Mouse (Mus musculus) heart, postnatal 14 days (tissue): ENCODE data around the gene Ddt. TPM values are rescaled to one million over a fixed set of nuclear protein-coding genes. Genes with fewer than 3 reads are reported as not detected.

Experiments
- DNase-seq, 2 experiments: peaks; one replicate each; pipeline ENCODE4 v3.0.0; 2021 to 2022
- intact Hi-C: fragments of 180-260 bp; cut with DNase I; formaldehyde crosslinking; loops from one replicate; pipeline ENCODE4 v1.15.1; 2025
- long read RNA-seq, 2 experiments: library from polyadenylated mRNA; stranded (forward); transcript quantifications; one replicate each; pipeline ENCODE4 v2.0.0; 2021
- total RNA-seq, 2 experiments: library from RNA; stranded (reverse); gene quantifications; 2 replicates each; pipeline ENCODE4 v1.2.3; 2021

Gene Ddt
- total RNA-seq = 10 to 100 TPM; 44.8 to 61.1 TPM
- long read RNA-seq, experiment 1, transcript Ddt-201 (3 exons, 649 nt) = major isoform, 20 of 20 reads
- long read RNA-seq, experiment 1, partial matches to known transcripts = 0 of 20 reads
- long read RNA-seq, experiment 1, other reads (novel, unspliced or antisense) = 0 of 20 reads
- long read RNA-seq, experiment 2, transcript Ddt-201 (3 exons, 649 nt) = major isoform, 16 of 19 reads
- long read RNA-seq, experiment 2, partial matches to known transcripts = 0 of 19 reads
- long read RNA-seq, experiment 2, other reads (novel, unspliced or antisense) = 2 of 19 reads

- intact Hi-C loops = loop anchor here (5.0 kb wide), 1 partner anchor 59 kb away; no protein-coding TSS in a partner anchor
- peak; percentile 82 to 83 for DNase-seq
Measured at GRCm38 (mm10) chr10:75772795-75773664, at the start of gene Ddt. Ddt (minus strand) TSS chr10:75773414.

DNA sequence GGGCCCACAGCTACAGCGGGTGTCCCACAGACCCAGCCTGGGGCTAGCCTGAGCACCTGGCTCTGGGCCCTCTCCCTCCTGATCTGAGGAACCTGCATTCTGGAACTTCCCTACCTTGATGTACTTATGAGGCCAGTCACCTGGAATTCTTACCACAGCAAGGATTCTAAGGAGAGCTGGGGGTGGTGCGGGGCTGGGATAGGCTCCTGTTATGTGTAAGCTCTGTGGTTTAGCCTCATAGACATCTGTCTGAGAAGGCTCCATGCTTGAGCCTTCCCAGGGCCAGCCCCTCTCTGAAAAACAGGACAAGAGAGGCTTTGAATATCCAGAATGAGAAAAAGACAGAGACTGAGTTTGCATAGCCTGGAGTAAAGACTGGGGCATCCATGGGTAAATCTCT is 49.2 kb upstream of the Ddt start, which contains the start of gene Gstt4:
Gene Gstt4, minus strand, starts transcription at position 101 of the 400 bp plus-strand sequence.
- intact Hi-C loops = no loop called here
- DNase-seq = no peak

GRCm38 (mm10) chr10:75819882-75820281 is 46.7 kb upstream of the Ddt start:
- no peak for DNase-seq
- intact Hi-C loops = no loop called here

GRCm38 (mm10) chr10:75818641-75819040 is 45.4 kb upstream of the Ddt start:
- intact Hi-C loops = no loop called here
- no peak for DNase-seq

DNA sequence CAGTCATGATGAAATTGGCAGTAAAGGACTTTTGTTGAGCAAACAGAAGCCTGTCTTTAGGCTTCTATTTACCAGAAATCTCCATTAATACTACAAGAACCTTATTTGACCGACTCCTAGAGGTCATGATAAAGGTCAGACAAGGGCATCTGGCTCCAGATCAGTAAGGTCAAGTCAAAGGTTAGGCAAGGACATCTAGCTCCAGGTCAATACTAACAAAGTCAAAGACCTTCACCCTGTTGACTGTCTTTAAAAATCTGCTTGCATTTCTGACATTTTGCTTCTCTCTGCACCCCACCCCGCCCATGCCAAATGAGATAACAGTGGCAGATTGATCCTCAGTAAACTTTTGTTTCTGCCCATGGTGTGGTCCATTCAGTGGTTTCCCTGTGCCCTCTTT is 31.0 kb upstream of the Ddt start:
- no peak for DNase-seq
- intact Hi-C loops = no loop called here

DNA sequence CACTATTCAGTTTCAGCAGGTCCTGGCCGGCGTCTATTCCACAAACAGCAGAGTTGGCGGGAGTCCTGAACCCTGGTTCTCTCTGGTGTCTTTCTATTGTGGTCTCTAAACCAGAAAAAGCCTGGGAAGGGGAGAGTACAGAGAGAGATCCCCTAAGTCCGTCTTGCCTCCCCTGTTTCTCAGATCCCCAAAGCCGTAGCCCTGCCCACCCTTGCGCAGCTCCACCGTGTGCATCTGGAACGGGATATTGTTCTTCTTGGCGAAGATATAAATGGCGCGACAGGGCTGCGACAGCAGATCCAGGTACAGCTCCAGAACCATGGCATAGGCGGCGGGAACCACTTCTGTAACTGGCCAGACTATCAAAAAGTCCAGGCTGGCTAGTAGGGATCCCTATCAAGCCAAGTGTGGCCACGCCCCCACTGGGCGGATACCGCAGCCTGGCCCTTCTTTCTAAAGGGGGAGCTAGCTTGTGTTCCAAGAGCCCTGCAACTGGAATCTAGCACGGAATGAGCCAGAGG is 25.0 kb upstream of the Ddt start, which contains the start of gene Gstt1:
Gene Gstt1, minus strand, starts transcription at position 409 of the 521 bp plus-strand sequence.
- peak; percentile 64 to 74 for DNase-seq
- intact Hi-C loops = no loop called here

GRCm38 (mm10) chr10:75797619-75798175 is 24.5 kb upstream of the Ddt start:
- DNase-seq = peak; percentile 59 to 60
- intact Hi-C loops = no loop called here

GRCm38 (mm10) chr10:75796731-75797516 is 23.7 kb upstream of the Ddt start:
- no peak for DNase-seq
- intact Hi-C loops = no loop called here

DNA sequence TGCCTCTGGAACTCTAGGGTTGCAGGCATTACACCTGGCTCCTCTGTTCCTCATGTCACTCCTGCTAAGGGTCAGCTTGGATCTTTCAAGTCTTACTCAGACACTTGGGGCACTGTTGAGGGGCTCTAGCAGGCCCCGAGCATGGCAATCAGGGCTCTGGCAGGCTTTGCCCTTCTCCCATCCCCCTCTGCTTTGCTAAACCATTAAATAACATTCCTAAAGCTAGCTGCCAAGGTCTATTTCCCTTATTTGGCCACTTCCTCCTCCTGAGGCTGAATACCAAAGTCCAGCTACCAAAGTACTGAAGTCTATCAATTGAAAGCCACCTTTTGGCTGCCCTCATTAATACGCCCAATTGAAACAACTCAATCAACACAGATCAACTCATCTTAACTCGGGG is 21.7 kb upstream of the Ddt start:
- no peak for DNase-seq
- intact Hi-C loops = no loop called here

- intact Hi-C loops = no loop called here
- no peak for DNase-seq
Measured at GRCm38 (mm10) chr10:75790773-75791172, 17.6 kb upstream of the Ddt start.

- intact Hi-C loops = no loop called here
- no peak for DNase-seq
Measured at GRCm38 (mm10) chr10:75789841-75790240, 16.6 kb upstream of the Ddt start.

DNA sequence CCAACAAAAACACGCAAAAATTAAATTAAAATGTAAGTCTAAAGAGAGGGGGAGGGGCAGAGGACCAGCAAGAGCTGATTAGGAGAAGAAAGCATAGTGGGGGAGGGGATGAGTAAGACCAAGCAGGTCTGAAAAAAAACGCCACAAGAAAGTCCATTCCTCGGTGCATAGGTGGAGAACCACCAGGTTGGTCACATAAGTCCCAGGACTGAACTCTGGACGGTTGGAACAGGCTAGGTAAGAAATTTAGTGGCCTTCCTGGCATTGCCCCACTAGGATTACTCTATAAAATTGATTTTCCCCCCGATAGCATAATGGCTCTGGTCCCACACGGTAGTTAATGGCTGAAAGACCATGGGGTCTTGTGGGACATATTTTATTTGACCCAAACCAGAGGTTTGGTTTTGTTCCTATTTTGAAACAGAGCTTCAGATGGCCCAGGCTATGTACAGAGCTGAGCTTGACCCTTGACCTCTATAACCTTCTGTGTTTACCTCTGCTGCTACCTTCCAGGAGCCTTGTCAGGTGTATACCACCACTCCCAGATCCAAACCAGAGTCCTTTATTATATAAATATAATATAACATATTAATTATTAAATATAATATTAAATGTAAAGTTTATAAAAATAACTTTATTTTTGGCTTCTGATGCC is 16.0 kb upstream of the Ddt start:
- DNase-seq = no peak
- intact Hi-C loops = no loop called here

GRCm38 (mm10) chr10:75788277-75788676 is 15.1 kb upstream of the Ddt start:
- intact Hi-C loops = no loop called here
- no peak for DNase-seq

DNA sequence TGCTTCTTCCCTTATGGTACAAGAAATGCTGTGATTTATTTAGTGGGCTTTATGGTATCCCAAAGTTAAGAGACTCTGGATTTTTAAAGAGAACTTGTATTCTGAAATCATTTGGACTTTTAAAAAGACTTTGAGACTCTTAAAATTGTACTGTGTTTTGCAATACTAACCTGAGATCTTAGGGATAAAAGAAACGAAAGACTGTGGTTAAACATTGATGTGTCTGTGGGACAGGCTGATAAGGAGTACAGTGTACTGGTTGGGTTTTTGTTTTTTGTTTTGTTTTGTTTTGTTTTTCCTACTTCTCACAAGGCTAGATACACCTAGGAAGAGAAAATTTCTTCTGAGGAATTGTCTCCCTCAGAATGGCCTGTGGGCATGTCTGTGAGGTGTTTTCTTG is 12.2 kb upstream of the Ddt start:
- intact Hi-C loops = no loop called here
- DNase-seq = no peak

GRCm38 (mm10) chr10:75780769-75781578 is 7.8 kb upstream of the Ddt start, which contains the start of the genes Gm20441 and Gstt3:
Gm20441 (minus strand) TSS chr10:75780954.
Gstt3 (minus strand) TSS chr10:75781414.
- intact Hi-C loops = no loop called here
- DNase-seq = peak; percentile 62 to 63

DNA sequence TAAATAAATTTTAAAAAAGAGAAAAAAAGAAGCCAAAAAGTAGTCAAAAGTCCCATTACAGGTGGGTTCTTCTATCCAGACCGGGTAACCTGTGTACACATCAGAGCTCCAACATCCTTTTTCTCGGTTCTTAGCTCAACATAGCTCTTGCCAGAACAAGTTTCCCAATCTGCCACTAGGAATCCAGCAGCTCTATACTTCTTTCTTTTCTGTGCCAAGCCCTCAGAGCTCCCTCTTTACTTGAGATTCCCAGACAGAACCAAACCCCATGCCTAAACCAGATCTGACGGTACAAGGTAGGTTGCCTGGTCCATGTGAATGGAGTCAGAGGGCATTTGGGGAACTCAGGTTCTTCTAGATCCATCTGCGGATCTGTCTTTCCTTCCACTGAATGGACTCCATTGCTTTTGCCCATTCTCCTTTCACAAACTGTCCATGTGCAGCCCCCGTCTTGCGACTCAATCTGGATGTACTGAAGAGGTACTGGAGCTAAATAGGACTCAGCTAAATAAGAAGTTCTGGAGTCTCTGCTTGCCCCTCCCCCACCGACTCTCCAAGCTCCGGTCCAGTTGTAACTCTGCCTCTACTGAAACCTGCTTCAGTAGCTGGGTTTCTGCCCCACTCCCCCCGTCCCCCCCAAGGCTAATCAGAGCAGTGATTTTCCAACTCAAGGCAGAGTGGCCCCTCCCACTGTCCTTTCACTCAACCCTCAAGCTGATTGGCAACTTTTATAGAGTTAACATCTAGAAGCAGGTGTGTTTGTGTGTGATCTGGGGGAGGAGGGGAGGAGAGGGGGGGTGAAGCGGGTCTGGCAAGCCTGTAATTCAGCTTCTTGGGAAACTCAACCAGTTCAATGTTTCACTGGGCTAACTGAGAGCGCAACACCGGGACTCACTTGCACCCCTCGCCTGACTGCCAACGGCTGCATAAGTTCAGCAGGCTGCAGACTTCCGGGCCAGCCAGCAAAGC is 6.3 kb upstream of the Ddt start:
- DNase-seq = no peak
- intact Hi-C loops = no loop called here

DNA sequence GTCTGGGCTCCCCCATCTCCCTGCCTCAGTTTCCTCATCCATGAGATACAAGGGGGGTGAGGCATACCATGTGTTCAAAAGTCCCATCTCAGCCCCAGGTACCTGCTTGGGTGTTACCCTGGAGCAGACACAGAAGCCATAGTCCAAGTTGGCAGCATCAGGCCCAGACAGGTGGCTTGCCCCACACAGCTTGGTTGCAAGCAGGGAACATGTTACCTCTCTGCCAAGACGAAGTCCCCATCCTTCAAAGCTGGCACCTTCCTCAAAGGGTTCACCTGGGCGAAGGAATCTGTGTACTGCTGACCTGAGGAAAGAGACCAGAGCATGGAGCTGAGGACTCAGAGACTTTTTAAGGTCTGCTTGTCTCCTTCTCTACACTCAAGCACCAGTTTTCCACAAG is 4.7 kb upstream of the Ddt start:
- intact Hi-C loops = no loop called here

GRCm38 (mm10) chr10:75776562-75776961 is 3.3 kb upstream of the Ddt start:
- DNase-seq = no peak
- intact Hi-C loops = no loop called here

More for the DNA sequence above, 4.7 kb upstream of the Ddt start:
- no peak for DNase-seq
